Mouse (Mus musculus) limb, embryonic 13.5 days (tissue): ENCODE measurements around the gene Pex10. TPM values are rescaled to one million over a fixed set of nuclear protein-coding genes. Genes with fewer than 3 reads are reported as not detected.

Experiments used
- ATAC-seq: fragments of 200-750 bp; cut with Nextera tagmentation; 2 replicates; pipeline ENCODE4 v1.8.0; 2017; ENCODE audit warnings: low read depth, moderate number of reproducible peaks, moderate TSS enrichment; ENCODE audit not compliant: low FRiP score
- H3K27ac ChIP-seq: fragments of 300-500 bp; sonication (generic); 2 replicates; pipeline ENCODE4 v1.5.1; 2015; ENCODE audit warnings: inconsistent platforms, mild to moderate bottlenecking, moderate library complexity
- H3K27me3 ChIP-seq: fragments of 300-500 bp; sonication (generic); 2 replicates; pipeline ENCODE4 v1.6.1; 2015; ENCODE audit warnings: mild to moderate bottlenecking, inconsistent platforms
- H3K36me3 ChIP-seq: fragments of 300-500 bp; sonication (generic); 2 replicates; pipeline ENCODE4 v1.6.1; 2015; ENCODE audit warnings: inconsistent platforms, mild to moderate bottlenecking, moderate library complexity
- H3K4me1 ChIP-seq: fragments of 300-500 bp; sonication (generic); 2 replicates; pipeline ENCODE4 v1.6.1; 2015; ENCODE audit warnings: inconsistent platforms
- H3K4me2 ChIP-seq: fragments of 300-500 bp; sonication (generic); replicated peaks from 2 replicates; pipeline ENCODE4 v1.6.1; 2015; ENCODE audit warnings: inconsistent platforms, mild to moderate bottlenecking, moderate library complexity
- H3K4me3 ChIP-seq: fragments of 300-500 bp; sonication (generic); 2 replicates; pipeline ENCODE4 v1.5.1; 2015; ENCODE audit warnings: moderate library complexity, mild to moderate bottlenecking, inconsistent platforms
- H3K9ac ChIP-seq: fragments of 300-500 bp; sonication (generic); 2 replicates; pipeline ENCODE4 v1.6.1; 2015; ENCODE audit warnings: mild to moderate bottlenecking, inconsistent platforms
- H3K9me3 ChIP-seq: fragments of 300-500 bp; sonication (generic); 2 replicates; pipeline ENCODE4 v1.6.1; 2016; ENCODE audit warnings: inconsistent platforms
- WGBS: fragments of 180-500 bp; shearing (Covaris S2); methylation state at CpG from one replicate; pipeline ENCODE4 v1.1.7; 2015; 5-methylcytosine and 5-hydroxymethylcytosine counted together
- polyA plus RNA-seq: library from polyadenylated mRNA; unstranded; fragments of >200 nt; fragmentation: Nextera tagmentation; extraction: Ambion mirVana; gene quantifications from 2 replicates; pipeline ENCODE4 v1.2.1, GENCODE M21; 2015

Gene Pex10
- polyA plus RNA-seq, 1 experiment from 2014 or later = 22.3 TPM

DNA sequence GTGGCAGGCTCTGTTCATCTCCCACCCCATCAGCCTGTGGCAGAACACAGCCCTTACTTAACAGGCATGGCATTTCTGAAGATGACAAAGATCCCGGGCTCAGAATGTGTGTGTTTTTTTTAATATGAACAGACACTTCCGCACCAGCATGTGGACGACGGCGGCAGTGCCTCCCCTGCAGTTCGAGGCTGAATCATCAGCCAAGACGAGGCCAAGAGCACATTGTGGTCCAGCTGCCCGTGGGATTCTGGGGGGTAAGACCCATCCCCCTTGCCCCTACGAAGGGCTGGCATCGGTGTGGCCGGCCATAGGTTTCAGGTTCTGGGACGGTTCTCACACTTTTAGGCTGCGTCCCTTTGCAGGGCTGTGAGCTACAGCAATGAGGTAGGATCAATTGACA is 32.0 kb upstream of the Pex10 start:
- no peak for ATAC-seq

DNA sequence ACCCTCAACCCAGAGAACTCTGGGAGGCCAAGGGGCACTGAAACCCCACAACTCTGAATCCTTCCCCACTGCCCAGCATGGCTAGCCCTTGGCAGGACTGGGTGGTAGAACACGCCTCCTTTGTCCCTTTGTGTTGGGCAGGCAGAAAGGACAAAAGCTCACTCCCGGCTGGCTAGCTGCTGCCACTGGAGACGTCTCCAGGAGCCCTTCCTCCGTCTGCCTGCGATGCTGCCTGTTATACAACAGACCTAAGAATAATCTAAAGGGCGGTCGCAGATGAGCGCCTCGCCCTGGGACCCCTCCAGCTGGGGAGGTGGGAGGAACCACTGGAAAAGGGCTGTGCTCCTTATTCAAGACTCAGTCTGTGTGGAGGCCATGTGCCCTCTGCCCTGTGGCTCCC is 26.6 kb upstream of the Pex10 start:
- Histone ChIP-seq H3K36me3 (no peaks in the 10 kb centered on the region), H3K4me3 (no peak overlapping the region), H3K4me1 (peaks cover 10% of the 10 kb centered on the region), H3K9ac (no peak overlapping the region), H3K27ac (no peak overlapping the region), H3K4me2 (no peak overlapping the region), H3K9me3 (no peaks in the 10 kb centered on the region), H3K27me3 (peaks cover 80% of the 10 kb centered on the region)
- ATAC-seq = no peak
- WGBS = 61% methylated on average over 9 of the region's 9 CpGs

More for the DNA sequence above, 32.0 kb upstream of the Pex10 start:
- no peak overlapping the region for H3K27ac ChIP-seq
- H3K9ac ChIP-seq = no peak overlapping the region
- no peaks in the 10 kb centered on the region for H3K36me3 ChIP-seq
- WGBS = 62% methylated on average over 13 of the region's 13 CpGs
- H3K4me1 ChIP-seq = 0 out of 2 replicates have a peak, but pooled peaks cover 12% of the 10 kb centered on the region
- H3K4me2 ChIP-seq = no peak overlapping the region
- H3K4me3 ChIP-seq = no peak overlapping the region
- H3K9me3 ChIP-seq = no peaks in the 10 kb centered on the region
- peaks cover 67% of the 10 kb centered on the region for H3K27me3 ChIP-seq

DNA sequence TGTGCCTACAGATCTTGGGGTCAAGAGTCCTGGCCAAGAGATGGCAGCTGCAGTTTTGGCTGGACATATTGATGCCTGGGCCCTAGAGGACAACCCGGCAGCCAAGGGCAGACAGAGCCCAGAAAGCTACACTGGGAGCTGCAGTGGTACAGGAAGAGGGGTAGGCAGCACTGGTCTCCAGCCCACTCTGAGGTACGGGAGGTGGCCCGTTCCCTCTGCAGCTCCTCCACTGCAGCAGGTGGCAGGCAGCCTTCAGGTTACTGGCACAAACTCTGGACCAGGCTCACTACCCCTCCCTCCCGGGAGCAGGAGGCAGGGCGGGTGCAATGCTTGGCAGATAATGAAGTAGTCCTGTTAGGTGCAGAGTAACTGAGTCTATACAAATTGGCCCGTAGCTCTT is 26.1 kb upstream of the Pex10 start:
- ATAC-seq = no peak
- H3K27me3 ChIP-seq = peaks cover 85% of the 10 kb centered on the region
- WGBS = 67% methylated on average over 6 of the region's 6 CpGs

DNA sequence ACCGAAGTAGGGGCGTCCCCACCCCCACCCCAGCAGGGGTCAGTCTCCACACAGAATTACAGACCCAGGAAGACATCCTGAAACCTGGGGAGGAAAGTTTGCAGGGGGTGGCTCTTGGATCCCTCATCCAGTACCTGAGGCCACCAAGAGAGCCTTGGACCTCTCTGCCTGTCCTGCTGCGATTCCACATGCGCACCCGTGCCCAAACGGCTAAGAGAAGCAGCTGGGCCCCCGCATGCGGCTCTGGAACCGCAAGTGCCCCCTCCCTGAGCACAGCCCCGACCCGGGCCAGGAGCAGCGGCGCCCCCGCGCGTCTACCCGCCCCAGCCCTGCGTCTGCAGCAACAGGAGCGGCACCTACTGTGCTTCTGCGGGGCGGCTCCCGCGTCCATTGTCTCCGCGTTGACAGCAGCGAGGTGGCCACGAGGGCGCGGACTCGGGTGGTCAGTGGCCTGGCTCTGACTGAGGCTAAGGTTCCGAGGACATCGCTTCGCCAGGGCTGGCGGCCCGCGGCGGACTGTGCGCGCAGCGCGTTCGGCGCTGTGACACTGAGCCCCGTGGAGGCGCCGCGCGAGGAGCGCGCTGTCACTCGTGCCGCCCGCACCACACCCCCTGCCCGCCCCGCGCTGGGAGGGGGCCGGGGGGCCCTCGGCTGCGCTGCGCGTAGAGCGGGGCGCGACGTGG is 24.1 kb upstream of the Pex10 start:
- peaks cover 87% of the 10 kb centered on the region for H3K27me3 ChIP-seq
- peak overlapping the region; percentile 59 for H3K9ac ChIP-seq
- peaks cover 10% of the 10 kb centered on the region for H3K4me1 ChIP-seq
- no peak overlapping the region for H3K27ac ChIP-seq
- no peaks in the 10 kb centered on the region for H3K36me3 ChIP-seq
- H3K4me2 ChIP-seq = peak overlapping the region; percentile 83
- H3K4me3 ChIP-seq = peak overlapping the region; percentile 45
- no peak for ATAC-seq
- 2% methylated on average over 65 of the region's 65 CpGs for WGBS
- no peaks in the 10 kb centered on the region for H3K9me3 ChIP-seq

More for the DNA sequence above, 26.1 kb upstream of the Pex10 start:
- H3K4me3 ChIP-seq = no peak overlapping the region
- H3K9me3 ChIP-seq = no peaks in the 10 kb centered on the region
- H3K27ac ChIP-seq = no peak overlapping the region
- peaks cover 10% of the 10 kb centered on the region for H3K4me1 ChIP-seq
- H3K4me2 ChIP-seq = no peak overlapping the region
- no peaks in the 10 kb centered on the region for H3K36me3 ChIP-seq
- H3K9ac ChIP-seq = no peak overlapping the region

DNA sequence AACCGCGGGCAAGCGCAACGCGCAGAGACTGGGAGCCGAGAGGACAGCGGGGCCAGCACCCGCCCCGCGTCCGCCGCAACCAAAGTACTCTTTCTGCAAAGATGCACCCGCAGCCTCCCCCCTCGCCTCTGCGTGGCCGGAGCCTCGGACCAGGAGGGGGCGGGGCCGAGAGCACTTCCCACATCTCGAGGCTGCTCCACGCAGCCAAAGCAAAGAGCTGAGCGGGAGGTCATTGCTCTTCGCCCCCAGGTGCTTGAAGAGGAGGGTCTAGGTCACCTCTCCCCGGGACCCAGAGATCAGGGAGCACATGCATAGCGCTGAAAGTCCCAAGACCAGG is 23.6 kb upstream of the Pex10 start:
- under 1% methylated on average over 25 of the region's 25 CpGs for WGBS
- H3K36me3 ChIP-seq = no peaks in the 10 kb centered on the region
- ATAC-seq = no peak
- peaks cover 10% of the 10 kb centered on the region for H3K4me1 ChIP-seq
- H3K4me2 ChIP-seq = peak overlapping the region; percentile 83
- H3K27ac ChIP-seq = no peak overlapping the region
- H3K27me3 ChIP-seq = peaks cover 83% of the 10 kb centered on the region
- H3K9ac ChIP-seq = peak overlapping the region; percentile 59
- peak overlapping the region; percentile 45 for H3K4me3 ChIP-seq
- H3K9me3 ChIP-seq = no peaks in the 10 kb centered on the region

DNA sequence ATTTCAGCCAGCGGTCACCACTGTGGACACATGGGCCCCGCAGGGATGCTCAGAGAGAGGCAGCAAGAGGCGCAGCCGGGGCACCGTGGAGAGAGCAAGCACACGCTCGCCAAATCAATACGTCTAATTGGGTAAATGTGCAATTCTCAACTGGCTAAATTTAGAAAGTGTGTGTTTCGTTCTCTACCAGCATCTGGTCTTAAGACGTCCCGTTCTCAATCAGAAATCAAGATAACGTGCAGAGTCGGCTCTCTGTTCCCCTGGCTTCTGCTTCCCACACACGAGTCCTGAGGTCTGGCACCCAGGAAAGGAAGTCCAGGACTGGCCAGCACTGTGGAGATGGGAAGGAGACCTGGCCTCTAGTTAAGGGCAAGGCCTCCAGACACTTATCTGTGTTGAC is 20.2 kb upstream of the Pex10 start:
- Histone ChIP-seq H3K27me3 (peaks cover 76% of the 10 kb centered on the region), H3K36me3 (no peaks in the 10 kb centered on the region)
- 82% methylated on average over 14 of the region's 14 CpGs for WGBS

DNA sequence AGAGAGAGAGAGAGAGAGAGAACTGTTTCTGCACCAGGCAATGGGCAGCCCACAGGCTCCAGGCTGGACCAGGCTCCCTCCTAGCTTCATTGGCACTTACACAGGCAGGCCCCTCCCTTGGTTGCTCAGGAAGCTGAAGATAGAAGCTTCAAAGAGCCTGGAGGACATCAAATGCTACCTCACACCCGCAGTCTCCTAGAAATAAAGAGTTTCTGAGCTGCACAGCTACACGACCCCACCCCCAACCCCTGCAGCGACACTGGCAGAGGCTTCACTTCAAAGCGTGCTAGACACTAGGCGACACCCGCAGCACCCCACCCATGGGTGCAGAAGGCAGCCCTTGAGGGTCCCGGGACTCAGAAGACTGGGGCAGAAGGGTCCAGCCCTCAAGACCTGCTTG is 16.7 kb upstream of the Pex10 start:
- H3K4me2 ChIP-seq = no peak overlapping the region
- H3K27ac ChIP-seq = no peak overlapping the region
- 65% methylated on average over 7 of the region's 7 CpGs for WGBS
- no peak overlapping the region for H3K4me3 ChIP-seq
- H3K9ac ChIP-seq = no peak overlapping the region
- H3K27me3 ChIP-seq = peaks cover 42% of the 10 kb centered on the region
- H3K36me3 ChIP-seq = no peaks in the 10 kb centered on the region
- ATAC-seq = no peak
- no peaks in the 10 kb centered on the region for H3K4me1 ChIP-seq
- H3K9me3 ChIP-seq = no peaks in the 10 kb centered on the region

More for the DNA sequence above, 20.2 kb upstream of the Pex10 start:
- Histone ChIP-seq H3K4me2 (no peak overlapping the region), H3K4me1 (peaks cover 10% of the 10 kb centered on the region), H3K4me3 (no peak overlapping the region), H3K9me3 (no peaks in the 10 kb centered on the region), H3K27ac (no peak overlapping the region), H3K9ac (no peak overlapping the region)
- ATAC-seq = no peak

DNA sequence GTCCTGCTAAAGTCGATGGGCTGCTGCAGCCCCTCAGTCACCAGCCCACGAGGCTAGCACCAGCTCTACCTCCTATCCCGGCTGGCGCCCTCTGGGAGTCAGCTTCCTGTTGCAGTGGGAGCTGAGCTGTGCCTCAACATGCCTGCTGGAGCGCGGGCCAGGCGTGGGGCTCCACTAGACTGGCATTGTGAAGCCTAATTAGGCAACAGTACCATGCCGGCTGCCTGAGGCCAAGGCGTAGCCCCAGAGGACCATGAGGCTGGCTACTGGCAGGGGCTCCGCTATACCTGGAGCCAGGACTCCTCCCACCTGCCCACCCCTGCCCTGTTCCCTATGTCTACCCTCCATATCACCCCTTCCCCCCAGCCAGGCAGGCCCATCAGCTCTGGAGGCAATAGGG is 10.1 kb upstream of the Pex10 start, which contains the start of gene Plch2:
Gene Plch2 (minus strand): TSS at position 61 of the 400 bp plus-strand sequence.
- Histone ChIP-seq H3K36me3 (no peaks in the 10 kb centered on the region), H3K27ac (peak within 1 kb of the TSS; percentile 55; the same call in 1 of the 2 replicates), H3K4me2 (peak within 1 kb of the TSS; percentile 35), H3K9ac (peak within 1 kb of the TSS; percentile 43; the same call in 1 of the 2 replicates), H3K4me3 (no peak within 1 kb of the TSS), H3K9me3 (no peaks in the 10 kb centered on the region), H3K4me1 (peaks cover 22% of the 10 kb centered on the region), H3K27me3 (peaks cover under 1% of the 10 kb centered on the region; the same call in 1 of the 2 replicates)
- WGBS = 67% methylated on average over 10 of the region's 10 CpGs
- ATAC-seq = 0 out of 2 replicates have a peak, but pooled peaks have one; percentile 29

DNA sequence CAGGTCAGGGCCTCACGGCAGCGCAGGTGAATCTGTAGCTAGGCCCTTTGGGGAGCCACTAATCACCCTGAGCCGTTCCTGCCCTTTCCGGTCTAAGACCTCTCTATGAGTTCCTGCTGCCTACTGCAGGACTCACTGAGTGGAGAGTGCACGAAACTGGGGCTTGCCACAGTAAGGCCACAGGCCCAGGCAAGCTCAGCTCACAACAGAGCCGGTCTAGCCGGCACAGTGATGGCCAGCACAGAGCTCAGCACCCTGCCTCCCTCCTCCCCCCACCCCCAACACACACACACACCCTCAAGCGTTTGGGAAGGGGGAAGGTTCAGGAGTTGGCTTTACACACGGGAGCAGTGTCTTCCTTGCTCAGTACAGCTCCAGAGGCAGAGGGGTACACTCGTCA is 8.5 kb upstream of the Pex10 start:
- no peaks in the 10 kb centered on the region for H3K36me3 ChIP-seq
- H3K9me3 ChIP-seq = no peaks in the 10 kb centered on the region
- peaks cover 22% of the 10 kb centered on the region for H3K4me1 ChIP-seq
- ATAC-seq = no peak
- H3K27me3 ChIP-seq = 0 out of 2 replicates have a peak, but pooled peaks cover 2% of the 10 kb centered on the region
- H3K4me3 ChIP-seq = no peak overlapping the region
- 39% methylated on average over 10 of the region's 10 CpGs for WGBS
- H3K27ac ChIP-seq = no peak overlapping the region
- H3K9ac ChIP-seq = 0 out of 2 replicates have a peak overlapping the region, but pooled peaks have one; percentile 4
- no peak overlapping the region for H3K4me2 ChIP-seq

DNA sequence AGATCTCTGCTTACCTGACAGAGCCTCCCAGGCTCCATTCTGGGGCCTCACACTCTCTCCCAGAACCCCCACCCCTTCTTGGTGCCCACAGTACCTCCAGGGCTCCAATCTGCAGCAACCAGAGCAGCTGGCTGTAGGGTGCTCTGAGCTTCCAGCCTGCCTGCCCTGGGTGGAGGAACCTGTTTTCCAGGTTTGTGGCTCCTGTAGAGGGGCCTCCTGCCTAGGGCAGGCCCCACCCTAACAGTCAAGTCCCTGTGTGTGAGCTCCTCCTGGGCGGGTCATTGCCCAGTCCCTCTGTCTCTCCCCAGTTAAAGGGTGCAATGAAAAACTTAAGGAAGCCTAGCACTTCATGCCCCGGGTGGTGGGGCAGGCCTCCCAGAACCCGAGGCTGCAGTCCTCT is 2.9 kb upstream of the Pex10 start:
- 31% methylated on average over 3 of the region's 3 CpGs for WGBS
- peak overlapping the region; percentile 48; the same call in 1 of the 2 replicates for H3K27ac ChIP-seq

DNA sequence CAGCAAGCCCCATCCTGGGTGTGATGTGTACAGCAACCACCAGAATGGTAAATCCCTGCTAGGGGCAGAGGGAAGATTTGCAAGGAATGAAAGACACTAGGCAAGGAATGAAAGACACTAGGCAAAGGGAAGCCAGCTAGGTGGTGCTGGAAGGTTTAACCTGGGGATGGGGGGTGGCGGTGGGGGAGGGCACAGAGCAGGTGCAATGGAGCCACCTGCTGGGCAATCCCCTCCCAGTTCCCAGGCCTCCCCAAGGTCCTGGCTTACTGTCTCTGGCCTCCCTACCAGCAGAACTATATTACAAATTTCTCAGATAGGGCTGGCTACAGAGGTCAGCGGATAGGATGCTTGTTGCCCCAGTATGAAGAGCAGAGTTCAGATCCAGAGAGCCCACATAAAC is 2.3 kb upstream of the Pex10 start:
- H3K4me2 ChIP-seq = no peak overlapping the region
- H3K4me1 ChIP-seq = peaks cover 21% of the 10 kb centered on the region
- H3K27me3 ChIP-seq = 0 out of 2 replicates have a peak, but pooled peaks cover 2% of the 10 kb centered on the region
- H3K9ac ChIP-seq = no peak overlapping the region
- no peak for ATAC-seq
- no peaks in the 10 kb centered on the region for H3K9me3 ChIP-seq
- H3K36me3 ChIP-seq = peaks cover 15% of the 10 kb centered on the region
- 62% methylated on average over 2 of the region's 2 CpGs for WGBS
- H3K27ac ChIP-seq = 0 out of 2 replicates have a peak overlapping the region, but pooled peaks have one; percentile 48
- no peak overlapping the region for H3K4me3 ChIP-seq

More for the DNA sequence above, 2.9 kb upstream of the Pex10 start:
- Histone ChIP-seq H3K36me3 (peaks cover 9% of the 10 kb centered on the region), H3K4me2 (no peak overlapping the region; the same call in 1 of the 2 replicates), H3K9me3 (no peaks in the 10 kb centered on the region), H3K4me3 (no peak overlapping the region), H3K4me1 (peaks cover 21% of the 10 kb centered on the region), H3K9ac (0 out of 2 replicates have a peak overlapping the region, but pooled peaks have one; percentile 35), H3K27me3 (0 out of 2 replicates have a peak, but pooled peaks cover 2% of the 10 kb centered on the region)
- no peak for ATAC-seq

DNA sequence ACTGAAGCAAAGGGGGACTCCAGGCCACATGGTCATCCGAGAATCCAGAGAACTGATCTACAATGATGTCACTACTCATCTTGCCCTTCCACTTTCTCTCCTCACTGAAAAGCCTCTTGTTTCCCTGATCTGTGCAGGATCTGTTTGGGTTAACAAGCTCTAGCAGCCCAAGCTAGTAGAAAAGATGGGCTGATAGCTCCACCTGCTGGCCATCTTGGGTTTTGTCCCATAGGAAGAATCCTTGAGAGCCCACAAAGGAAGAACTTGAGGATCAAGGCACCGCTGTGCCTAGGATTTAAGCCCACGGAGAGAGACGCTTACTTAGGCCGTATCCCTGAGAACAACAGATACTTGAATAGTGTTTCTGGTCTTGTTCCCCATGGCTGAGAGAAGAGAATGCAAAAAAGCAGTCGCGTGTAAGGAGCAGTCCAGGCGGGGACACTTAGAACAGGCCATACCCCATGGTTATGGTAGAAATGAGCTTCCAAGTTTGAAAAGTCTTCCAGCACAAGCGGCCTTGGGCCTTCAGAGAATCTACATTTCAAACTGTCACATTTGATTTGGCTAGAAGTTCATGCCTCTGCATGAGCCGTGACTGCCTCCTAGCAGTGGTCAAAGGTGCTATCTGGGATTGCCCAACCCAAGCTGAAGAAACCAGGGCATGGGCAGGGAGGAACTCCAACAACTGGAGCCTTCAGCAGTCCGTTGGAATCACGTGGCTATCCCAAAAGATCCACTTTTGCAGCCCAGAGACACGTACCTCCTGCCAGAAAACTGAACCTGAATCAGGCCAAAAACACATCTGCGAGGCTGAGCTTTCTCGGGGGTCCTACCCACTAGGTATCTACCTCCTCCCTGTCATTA is 614 bp upstream of the Pex10 start:
- Histone ChIP-seq H3K36me3 (peaks cover 32% of the 10 kb centered on the region), H3K27me3 (0 out of 2 replicates have a peak, but pooled peaks cover 2% of the 10 kb centered on the region), H3K4me2 (peak overlapping the region; percentile 87), H3K9ac (peak overlapping the region; percentile 51), H3K27ac (peak overlapping the region; percentile 74), H3K4me1 (peaks cover 21% of the 10 kb centered on the region), H3K9me3 (no peaks in the 10 kb centered on the region), H3K4me3 (peak overlapping the region; percentile 74)
- 3% methylated on average over 15 of the region's 15 CpGs for WGBS
- peak; percentile 35 for ATAC-seq
